Mouse (Mus musculus) embryonic fibroblast, embryonic 13.5 days (primary cell): ENCODE measurements at regions not wholly inside any gene's neighbourhood (a gene's known extent, or its start where the extent isn't known, plus 50 kb on each side); places are given as distances from the start of the nearest gene placed in this dataset.
"Not testable (repeated sequence)": the region's sequence is repeated elsewhere in the genome, so short reads cannot be mapped to it uniquely, and the experiment has no call there.

Experiments used
- CTCF ChIP-seq: IDR thresholded peaks from 2 replicates; pipeline ENCODE4 v1.5.1; 2011; ENCODE audit warnings: mild to moderate bottlenecking, control low read depth, low read length, moderate library complexity, borderline replicate concordance; ENCODE audit not compliant: insufficient read depth
- POLR2A ChIP-seq: IDR thresholded peaks from 2 replicates; pipeline ENCODE4 v1.6.1; 2011; ENCODE audit warnings: low read depth, mild to moderate bottlenecking, control low read depth, low read length, moderate library complexity

- TF ChIP-seq CTCF, POLR2A: not testable (repeated sequence)
These were observed 61.3 kb upstream of the Rmdn2 start for GRCm38 (mm10) chr17:79550409-79550808.
